Mouse (Mus musculus) heart, embryonic 16.5 days (tissue): ENCODE data around the gene Smtnl2. TPM values are rescaled to one million over a fixed set of nuclear protein-coding genes. Genes with fewer than 3 reads are reported as not detected.
"Not testable (repeated sequence)": the region's sequence is repeated elsewhere in the genome, so short reads cannot be mapped to it uniquely, and the experiment has no call there.

Experiments used
- ATAC-seq: fragments of 200-750 bp; cut with Nextera tagmentation; replicated peaks from 2 replicates; pipeline ENCODE4 v1.8.0; 2017; ENCODE audit warnings: moderate number of reproducible peaks; ENCODE audit not compliant: insufficient read depth, low FRiP score; ENCODE audit errors: extremely low read depth
- H3K27ac ChIP-seq: fragments of 300-500 bp; sonication (generic); 2 replicates; pipeline ENCODE4 v1.5.1; 2014; ENCODE audit warnings: mild to moderate bottlenecking, low read length, control low read depth, moderate library complexity
- H3K27me3 ChIP-seq: fragments of 300-500 bp; sonication (generic); 2 replicates; pipeline ENCODE4 v1.6.1; 2014; ENCODE audit warnings: low read length, mixed read lengths; ENCODE audit not compliant: control insufficient read depth, insufficient read depth
- H3K36me3 ChIP-seq: fragments of 300-500 bp; sonication (generic); 2 replicates; pipeline ENCODE4 v1.6.1; 2014; ENCODE audit not compliant: control insufficient read depth, insufficient read depth
- H3K4me1 ChIP-seq: fragments of 300-500 bp; sonication (generic); 2 replicates; pipeline ENCODE4 v1.6.1; 2014; ENCODE audit warnings: low read length, mixed read lengths; ENCODE audit not compliant: control insufficient read depth, insufficient read depth
- H3K4me2 ChIP-seq: fragments of 300-500 bp; sonication (generic); 2 replicates; pipeline ENCODE4 v1.6.1; 2014; ENCODE audit warnings: low read depth, mild to moderate bottlenecking, control low read depth, low read length
- H3K4me3 ChIP-seq: fragments of 300-500 bp; sonication (generic); 2 replicates; pipeline ENCODE4 v1.5.1; 2014; ENCODE audit warnings: mild to moderate bottlenecking, control low read depth, low read length
- H3K9ac ChIP-seq: fragments of 300-500 bp; sonication (generic); 2 replicates; pipeline ENCODE4 v1.6.1; 2014; ENCODE audit warnings: low read length, control low read depth
- H3K9me3 ChIP-seq: fragments of 300-500 bp; sonication (generic); replicated peaks from 2 replicates; pipeline ENCODE4 v1.6.1; 2016; ENCODE audit warnings: low read length; ENCODE audit not compliant: control insufficient read depth
- WGBS: fragments of 180-500 bp; shearing (Covaris S2); extraction: QIAGEN DNeasy Blood & Tissue Kit; methylation state at CpG from one replicate; pipeline ENCODE4 v1.1.7; 2014; 5-methylcytosine and 5-hydroxymethylcytosine counted together
- microRNA-seq: library from miRNA; unstranded; fragments of <30 nt; microRNA quantifications from one replicate; pipeline ENCODE4, GENCODE M21; 2017
- polyA plus RNA-seq: library from polyadenylated mRNA; unstranded; fragments of >200 nt; fragmentation: Nextera tagmentation; extraction: Ambion mirVana; gene quantifications from 2 replicates; pipeline ENCODE4 v1.2.1, GENCODE M21; 2015

Gene Smtnl2
- polyA plus RNA-seq, 1 experiment from 2014 or later, result 115 TPM

- Histone ChIP-seq H3K9me3 (no peaks in the 10 kb centered on the region), H3K4me2 (no peak overlapping the region), H3K4me1 (no peaks in the 10 kb centered on the region), H3K9ac (no peak overlapping the region; the same call in 1 of the 2 replicates), H3K4me3 (no peak overlapping the region), H3K36me3 (no peaks in the 10 kb centered on the region), H3K27me3 (no peaks in the 10 kb centered on the region), H3K27ac (no peak overlapping the region)
- 44% methylated on average over 10 of the region's 10 CpGs for WGBS
- no peak for ATAC-seq
Observed at GRCm38 (mm10) chr11:72348563-72348962, 63.0 kb downstream of the Smtnl2 start.

DNA sequence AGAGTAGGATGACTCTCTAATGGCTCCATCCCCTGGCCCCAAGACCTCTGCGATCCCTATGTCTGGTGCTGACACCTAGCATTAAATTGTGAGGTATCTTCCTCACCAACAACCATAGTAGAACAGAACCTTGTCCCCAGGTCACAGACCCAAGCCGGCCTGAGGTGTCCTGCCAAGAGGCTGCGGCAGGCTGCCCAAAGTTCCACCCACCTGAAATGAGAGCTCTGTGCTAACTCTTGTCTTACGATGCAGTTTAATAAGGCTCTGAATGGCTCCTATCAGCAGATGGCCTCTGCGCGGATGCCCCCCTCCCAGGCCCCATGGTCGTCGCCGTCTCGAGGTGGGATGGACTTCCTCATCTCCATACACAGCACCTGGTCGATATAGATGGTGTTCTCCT is 67.0 kb downstream of the Smtnl2 start:
- Histone ChIP-seq H3K4me3 (no peak overlapping the region), H3K9me3 (no peaks in the 10 kb centered on the region), H3K4me2 (no peak overlapping the region), H3K27me3 (no peaks in the 10 kb centered on the region), H3K36me3 (no peaks in the 10 kb centered on the region), H3K9ac (no peak overlapping the region), H3K27ac (no peak overlapping the region), H3K4me1 (no peaks in the 10 kb centered on the region)
- 86% methylated on average over 11 of the region's 11 CpGs for WGBS
- ATAC-seq, result no peak

- H3K9me3 ChIP-seq, result no peaks in the 10 kb centered on the region
- H3K9ac ChIP-seq, result no peak overlapping the region
- 21% methylated on average over 8 of the region's 8 CpGs for WGBS
- no peaks in the 10 kb centered on the region for H3K27me3 ChIP-seq
- H3K4me3 ChIP-seq, result no peak overlapping the region
- H3K4me1 ChIP-seq, result no peaks in the 10 kb centered on the region
- H3K27ac ChIP-seq, result no peak overlapping the region
- no peaks in the 10 kb centered on the region for H3K36me3 ChIP-seq
- ATAC-seq, result no peak
- H3K4me2 ChIP-seq, result no peak overlapping the region
Observed at GRCm38 (mm10) chr11:72343904-72344303, 67.6 kb downstream of the Smtnl2 start.

- 91% methylated on average over 5 of the region's 5 CpGs for WGBS
- H3K27ac ChIP-seq, H3K4me1 ChIP-seq: not testable (repeated sequence)
Observed at GRCm38 (mm10) chr11:72343238-72343625, 68.3 kb downstream of the Smtnl2 start.

DNA sequence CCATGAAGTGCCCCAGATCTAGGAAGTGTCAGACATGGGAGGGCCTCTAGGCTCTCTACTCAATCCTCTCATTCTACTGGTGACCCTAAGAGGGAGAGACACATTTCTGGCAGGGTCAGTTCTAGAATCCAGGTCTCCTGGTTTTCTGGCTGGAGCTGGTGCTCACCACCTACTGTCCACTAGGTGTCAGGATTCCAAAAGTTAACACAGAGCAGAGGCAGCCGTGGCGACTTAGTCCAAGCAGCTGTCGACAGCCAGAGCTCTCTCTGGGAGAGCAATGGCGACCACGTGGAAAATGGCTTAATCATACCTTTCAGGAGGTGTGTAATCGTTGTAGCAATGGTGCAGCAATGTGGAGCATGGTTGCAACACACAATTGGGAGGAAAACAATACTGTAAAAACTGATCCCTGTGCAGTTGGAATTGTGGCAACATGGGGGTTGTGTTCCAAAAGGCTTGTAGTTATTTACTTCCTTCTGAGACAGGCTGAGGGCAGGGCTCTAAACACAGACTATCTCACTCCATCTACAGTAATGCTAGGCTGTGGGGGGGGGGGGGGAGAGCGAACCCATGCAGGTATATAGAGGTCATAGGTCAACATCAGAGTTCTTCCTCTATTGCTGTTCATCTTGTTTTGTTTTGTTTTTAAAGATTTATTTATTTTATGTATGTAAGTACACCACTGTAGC is 68.8 kb downstream of the Smtnl2 start:
- H3K9ac ChIP-seq, result no peak overlapping the region
- WGBS, result 11% methylated on average over 7 of the region's 7 CpGs
- no peaks in the 10 kb centered on the region for H3K36me3 ChIP-seq
- H3K27ac ChIP-seq, result no peak overlapping the region
- no peaks in the 10 kb centered on the region for H3K27me3 ChIP-seq
- H3K4me3 ChIP-seq, result no peak overlapping the region
- peak; percentile 65 for ATAC-seq
- H3K4me1 ChIP-seq, result no peaks in the 10 kb centered on the region
- peak overlapping the region; percentile 26; the same call in 1 of the 2 replicates for H3K4me2 ChIP-seq
- no peaks in the 10 kb centered on the region for H3K9me3 ChIP-seq

More at GRCm38 (mm10) chr11:72343238-72343625, 68.3 kb downstream of the Smtnl2 start:
- ATAC-seq, H3K27me3 ChIP-seq, H3K4me3 ChIP-seq, H3K4me2 ChIP-seq, H3K36me3 ChIP-seq, H3K9ac ChIP-seq, H3K9me3 ChIP-seq: not testable (repeated sequence)

DNA sequence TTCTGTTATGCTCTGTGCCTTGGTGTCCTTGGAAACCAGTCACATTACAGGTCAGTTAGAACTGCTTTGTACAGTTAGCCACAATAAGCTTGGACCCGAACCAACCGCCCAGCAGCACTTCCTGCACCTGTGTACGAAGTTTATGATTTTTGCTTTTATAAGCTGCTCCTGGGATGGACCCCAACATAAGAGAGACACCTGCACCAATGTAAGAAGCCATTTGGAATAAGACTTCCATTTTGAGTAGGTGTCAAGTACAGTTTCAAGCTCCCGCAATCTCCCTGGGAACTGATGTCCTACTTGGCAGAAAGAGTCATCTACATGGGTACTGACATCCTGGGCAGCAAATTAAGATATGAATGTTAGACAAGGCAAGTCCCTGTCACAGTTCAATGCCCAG is 71.8 kb downstream of the Smtnl2 start:
- Histone ChIP-seq H3K9ac (no peak overlapping the region), H3K9me3 (no peaks in the 10 kb centered on the region), H3K4me2 (no peak overlapping the region), H3K36me3 (no peaks in the 10 kb centered on the region), H3K27ac (no peak overlapping the region), H3K4me1 (no peaks in the 10 kb centered on the region), H3K4me3 (no peak overlapping the region), H3K27me3 (no peaks in the 10 kb centered on the region)
- WGBS, result 80% methylated on average over 4 of the region's 4 CpGs
- ATAC-seq, result no peak

Small RNA genes within 50 kb of the gene (microRNA-seq; reads per million reads assigned to microRNA genes)
- not detected for gene Mir6338

Other genes with a start within 250 kb of the Smtnl2 start
- gene Gm43951, start 204.9 kb downstream of the Smtnl2 start, polyA plus RNA-seq, result 0.07 and 0.11 TPM in 2 replicates
- 7.5 and 9.2 TPM in 2 replicates for gene 4933427D14Rik, start 204.3 kb downstream of the Smtnl2 start, polyA plus RNA-seq
- gene Txndc17, start 204.2 kb downstream of the Smtnl2 start, polyA plus RNA-seq, result 149 and 160 TPM in 2 replicates
- gene Med31, start 196.1 kb downstream of the Smtnl2 start, polyA plus RNA-seq, result 29.5 and 30.8 TPM in 2 replicates
- gene Slc13a5, start 144.5 kb downstream of the Smtnl2 start, polyA plus RNA-seq, result 0.10 and 0.18 TPM in 2 replicates
- gene Xaf1, start 110.1 kb downstream of the Smtnl2 start, polyA plus RNA-seq, result 8.5 and 14.4 TPM in 2 replicates
- gene Fbxo39, start 97.3 kb downstream of the Smtnl2 start, polyA plus RNA-seq, result not detected in 2 replicates
- 1.7 and 2.5 TPM in 2 replicates for gene Tekt1, start 49.3 kb downstream of the Smtnl2 start, polyA plus RNA-seq
- gene Ggt6, start 23.8 kb upstream of the Smtnl2 start, polyA plus RNA-seq, result 0.17 TPM in 1 of 2 replicates, not detected in the other
- 70.2 and 81.8 TPM in 2 replicates for gene Mybbp1a, start 29.6 kb upstream of the Smtnl2 start, polyA plus RNA-seq
- 1.8 and 3.6 TPM in 2 replicates for gene Spns2, start 78.2 kb upstream of the Smtnl2 start, polyA plus RNA-seq
- gene Spns3, start 138.8 kb upstream of the Smtnl2 start, polyA plus RNA-seq, result 0.54 and 1.0 TPM in 2 replicates
- 59.2 and 67.2 TPM in 2 replicates for gene Ube2g1, start 195.6 kb upstream of the Smtnl2 start, polyA plus RNA-seq